Mouse (Mus musculus) ovary, postnatal 10 days (tissue): ENCODE results near the gene Fbxl15.

ENCODE experiments used
- DNase-seq: peaks from one replicate; pipeline ENCODE4 v3.0.0; 2022; ENCODE audit warnings: low spot score

The Fbxl15 gene

DNA sequence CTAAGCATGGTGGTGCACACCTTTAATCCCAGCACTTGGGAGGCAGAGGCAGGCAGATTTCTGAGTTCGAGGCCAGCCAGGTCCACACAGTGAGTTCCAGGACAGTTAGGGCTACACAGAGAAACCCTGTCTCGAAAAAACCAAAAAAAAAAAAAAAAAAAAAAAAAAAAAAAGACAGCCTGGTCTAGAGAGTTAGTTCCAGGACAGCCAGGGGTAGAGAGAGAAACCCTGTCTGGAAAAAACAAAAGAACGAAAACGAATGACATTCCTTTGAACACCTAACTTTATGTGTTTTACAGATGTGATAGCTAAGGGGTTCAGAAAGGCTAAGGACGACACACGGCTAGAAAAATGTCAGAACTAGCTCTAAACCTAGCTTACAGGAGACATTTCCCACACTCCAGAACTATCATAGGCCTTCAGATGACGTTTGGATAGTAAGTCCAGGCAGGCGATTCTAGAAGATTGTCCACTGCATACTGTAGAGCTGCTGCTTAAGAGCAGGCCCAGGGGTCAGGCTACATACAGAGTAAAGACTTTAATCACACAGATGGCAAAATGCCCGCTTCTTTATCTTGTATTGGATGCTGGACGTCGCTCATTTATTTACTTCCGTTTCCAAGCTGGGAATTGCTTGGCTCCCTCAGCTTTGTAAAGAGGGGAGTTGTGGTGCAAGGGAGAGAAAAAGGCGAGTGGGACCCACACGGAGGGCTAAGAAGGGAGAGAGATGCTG, 20.1 kb downstream of the Fbxl15 start:
- DNase-seq: no peak

DNA sequence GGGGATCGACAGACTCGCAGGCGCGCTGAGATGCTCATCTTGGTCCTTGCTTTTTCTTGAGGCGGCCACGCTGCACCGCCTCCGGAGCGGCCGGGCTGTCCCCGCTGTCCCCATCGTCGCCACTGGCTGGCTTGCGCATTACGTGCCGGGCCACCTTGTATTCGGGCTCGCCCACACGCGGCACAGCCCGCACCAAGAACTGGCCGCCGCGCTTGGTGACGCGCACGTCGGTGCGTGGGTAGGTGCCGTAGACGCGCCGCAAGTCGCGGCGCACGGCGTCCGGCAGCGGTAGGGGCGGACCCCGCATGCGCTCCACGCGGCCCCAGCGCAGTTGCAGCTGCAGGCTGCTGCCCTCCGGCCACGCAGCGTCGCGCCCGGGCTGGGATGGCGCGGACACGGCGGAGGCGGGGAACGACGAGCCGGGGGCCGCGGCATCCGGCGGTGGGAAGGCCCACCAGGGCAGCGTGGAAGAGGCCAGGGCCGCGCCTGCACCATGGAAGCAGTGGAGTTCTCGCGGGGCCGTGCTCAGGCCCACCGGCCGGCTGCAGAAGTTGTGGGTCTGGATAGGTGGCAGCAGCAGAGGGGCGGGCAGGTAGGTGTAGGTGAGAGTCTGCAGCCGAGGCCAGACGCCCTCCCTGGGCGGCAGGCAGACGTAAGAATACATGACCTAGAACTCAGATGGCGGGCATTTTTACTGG, 20.9 kb downstream of the Fbxl15 start:
- DNase-seq: peak; percentile 56

DNA sequence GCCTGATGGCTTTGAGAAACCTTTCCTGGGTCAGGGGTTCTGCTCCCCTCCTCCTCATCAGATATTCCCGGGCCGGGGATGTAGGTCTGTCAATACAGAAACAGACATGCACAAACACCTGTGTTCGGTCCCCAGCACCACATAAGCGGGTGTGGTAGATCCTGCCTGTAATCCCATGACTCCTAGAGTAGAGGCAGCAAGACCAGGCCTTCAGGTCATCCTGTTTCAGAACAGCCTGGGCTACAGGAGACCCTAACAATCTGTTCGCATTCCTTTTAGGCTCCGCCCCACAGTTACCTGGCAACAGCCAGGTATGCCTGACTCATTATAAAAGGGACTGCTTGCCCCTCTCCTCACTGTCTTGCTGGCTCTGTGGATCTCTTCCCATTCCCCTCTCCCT, 21.6 kb downstream of the Fbxl15 start:
- DNase-seq: no peak

DNA sequence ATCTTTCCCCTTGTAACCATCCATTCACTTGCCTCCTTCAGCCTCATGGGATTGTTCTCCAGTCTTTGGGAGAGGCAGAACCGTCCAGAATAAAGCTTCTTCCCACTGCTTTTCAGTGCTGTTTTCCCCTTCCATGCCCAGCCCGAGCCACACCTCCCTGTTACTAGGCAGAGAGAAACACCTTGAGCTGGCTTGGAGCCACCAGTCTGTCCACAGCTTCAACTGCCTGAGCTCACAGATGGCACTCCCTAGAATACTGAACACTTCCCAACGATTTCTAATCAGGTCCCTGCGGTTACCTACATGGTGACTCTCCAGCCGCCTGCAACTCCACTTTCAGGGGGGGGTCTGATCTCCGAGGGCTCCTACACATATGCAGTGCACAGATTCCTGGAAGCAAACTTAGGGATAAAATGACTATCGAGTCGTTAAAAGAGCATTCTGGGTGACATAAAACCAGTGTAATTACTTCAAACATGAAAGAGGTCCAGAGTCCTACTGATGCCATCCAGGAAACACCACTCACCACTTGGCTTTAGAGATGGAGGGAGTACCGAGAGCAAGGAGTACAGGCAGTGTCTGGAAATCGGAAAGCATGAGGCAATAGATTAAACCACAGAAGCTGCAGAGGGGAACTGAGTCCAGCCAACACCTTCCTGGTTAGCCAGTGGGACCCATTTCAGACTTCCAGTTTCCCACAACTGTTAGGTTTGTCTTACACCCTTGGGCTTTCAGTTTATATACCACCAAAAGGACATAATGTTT, 22.4 kb downstream of the Fbxl15 start, which contains the start of gene 2310034G01Rik:
Gene 2310034G01Rik, minus strand, starts transcription at position 135 of the 765 bp plus-strand sequence.
- no peak for DNase-seq

DNA sequence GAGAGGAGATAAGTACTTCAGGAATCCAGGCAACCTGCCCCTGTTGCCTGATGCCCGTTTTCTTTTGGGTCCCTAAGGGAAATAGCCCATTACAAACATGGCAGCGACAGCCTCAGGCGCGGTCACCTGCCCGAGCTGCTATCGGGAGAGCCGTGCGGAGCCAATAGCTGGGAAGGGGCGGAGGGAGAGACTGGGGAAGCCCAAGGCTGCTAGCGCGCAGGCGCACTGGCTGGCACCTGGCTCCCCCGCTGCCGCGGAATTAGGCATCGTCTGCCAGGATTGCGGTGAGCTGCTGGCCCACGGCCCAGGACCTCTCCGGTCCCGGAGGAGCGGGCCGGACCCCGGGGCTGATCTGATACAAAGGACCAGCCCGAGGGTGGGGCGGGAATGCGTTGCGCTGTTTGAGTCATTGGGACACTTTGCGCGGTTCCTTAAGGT, 28.7 kb downstream of the Fbxl15 start:
- peak; percentile 61 for DNase-seq

DNA sequence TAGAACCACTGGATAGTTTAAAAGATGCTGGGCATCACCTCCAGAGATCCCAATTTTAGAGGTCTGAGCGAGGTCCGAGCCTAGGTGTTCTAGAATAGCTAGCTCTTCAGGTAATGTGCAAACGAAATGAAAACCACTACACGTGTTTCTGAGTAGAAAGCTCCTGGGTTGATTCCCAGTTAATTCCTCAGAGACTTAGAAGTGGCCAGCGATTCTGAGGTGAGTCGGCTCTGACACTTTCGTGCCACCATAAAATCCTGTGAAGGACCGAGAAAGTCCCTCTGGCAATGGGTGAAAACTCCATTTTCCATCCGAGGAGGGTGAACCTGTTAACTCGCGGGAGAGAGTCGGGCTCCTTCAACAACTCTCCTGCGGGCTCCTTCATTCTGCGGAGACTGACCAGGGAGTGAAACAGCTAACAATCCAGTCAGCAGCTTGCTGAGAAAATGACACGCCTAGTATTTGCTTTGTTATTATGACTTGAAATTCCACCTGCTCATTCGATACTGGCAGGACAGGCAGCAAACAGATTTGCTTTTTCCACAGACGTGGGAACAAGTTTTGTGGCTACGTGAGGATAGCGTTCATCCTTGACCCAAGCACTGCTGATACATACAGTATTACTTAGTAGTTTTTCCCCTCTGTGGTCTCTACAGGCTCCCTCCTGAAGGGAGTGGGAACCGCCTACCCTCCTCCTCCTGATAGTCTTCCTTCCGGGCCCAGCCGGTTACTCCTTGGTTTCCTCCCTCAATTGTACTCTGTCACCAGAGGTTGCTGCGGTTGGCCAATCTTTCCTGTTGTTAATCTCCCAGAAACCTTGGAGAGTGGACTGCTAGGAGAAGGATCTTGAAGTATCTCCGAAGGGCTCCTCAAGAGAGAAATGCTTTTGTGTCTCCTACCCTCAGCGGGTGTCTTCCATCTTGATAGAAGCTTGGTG, 29.6 kb downstream of the Fbxl15 start:
- no peak for DNase-seq

DNA sequence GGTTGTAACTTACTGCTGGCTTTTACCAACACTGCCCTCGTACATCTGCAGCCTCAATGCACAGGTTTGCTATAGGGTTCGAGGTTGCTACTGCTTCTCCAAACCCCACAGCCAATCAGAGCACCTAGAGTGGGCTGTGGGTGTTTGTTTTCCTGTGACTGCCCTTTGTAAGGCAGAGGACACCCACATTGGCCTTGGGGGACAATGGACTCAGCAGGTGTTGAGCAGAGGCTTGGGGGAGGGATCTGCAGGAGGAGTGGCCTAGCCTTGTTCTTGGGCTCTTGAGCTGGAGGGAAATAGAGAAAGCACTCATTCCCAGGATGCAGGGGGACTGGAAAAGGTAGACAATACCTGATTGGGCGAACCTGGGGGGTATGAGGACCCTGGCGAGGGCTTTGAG, 30.4 kb downstream of the Fbxl15 start:
- DNase-seq: no peak

DNA sequence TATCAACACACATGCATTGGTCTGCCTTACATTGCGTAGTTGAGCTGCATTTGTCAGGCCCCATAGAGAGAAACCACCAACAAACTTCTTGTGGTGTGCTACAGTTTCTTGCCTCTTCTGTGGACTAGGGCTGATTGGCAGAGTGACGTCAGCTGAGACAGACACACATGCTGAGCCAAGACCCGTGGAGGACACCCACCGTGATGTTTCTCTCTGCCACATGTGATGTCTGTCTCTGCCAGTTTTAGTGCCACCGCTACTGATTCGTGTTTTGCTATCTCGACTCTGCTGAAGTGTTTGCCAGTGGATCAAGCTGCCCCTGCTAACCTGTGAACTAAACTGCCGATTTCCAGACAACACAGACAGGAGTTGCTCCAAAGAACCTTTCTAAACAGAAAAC, 34.1 kb downstream of the Fbxl15 start:
- DNase-seq: no peak

DNA sequence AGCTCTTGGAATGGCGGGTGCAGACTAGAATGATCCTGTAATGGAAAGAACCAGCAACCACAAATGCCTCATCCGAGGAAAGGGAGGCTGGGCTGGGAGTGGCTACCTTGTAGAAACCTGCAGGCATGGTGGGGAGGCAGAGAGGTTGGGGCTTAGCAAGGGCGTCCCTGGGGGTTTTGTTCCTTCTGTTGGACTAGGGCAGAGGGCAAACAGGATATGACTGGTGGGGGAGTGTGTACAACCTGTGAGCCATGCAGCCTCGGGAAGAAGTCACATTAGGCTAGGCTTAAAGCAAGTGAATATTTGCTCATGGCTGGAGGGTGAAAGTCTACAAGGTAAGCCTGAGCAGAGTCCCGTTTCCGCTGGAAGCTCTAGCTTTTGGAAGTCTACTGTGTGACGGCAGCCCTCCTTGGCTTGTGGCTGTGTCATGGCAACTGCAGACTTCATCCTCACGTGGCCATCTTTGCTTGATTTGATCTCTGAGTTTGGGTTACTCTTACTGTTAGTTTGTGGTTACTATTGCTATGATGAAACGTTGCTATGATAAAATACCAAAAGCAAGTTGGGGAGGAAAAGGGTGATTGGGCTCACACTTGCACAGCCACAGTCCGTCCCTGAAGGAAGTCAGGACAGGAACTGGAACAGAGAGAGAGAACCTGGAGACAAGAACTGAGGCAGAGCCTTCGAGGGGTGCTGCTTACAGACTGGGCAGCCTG, 35.5 kb downstream of the Fbxl15 start:
- no peak for DNase-seq

DNA sequence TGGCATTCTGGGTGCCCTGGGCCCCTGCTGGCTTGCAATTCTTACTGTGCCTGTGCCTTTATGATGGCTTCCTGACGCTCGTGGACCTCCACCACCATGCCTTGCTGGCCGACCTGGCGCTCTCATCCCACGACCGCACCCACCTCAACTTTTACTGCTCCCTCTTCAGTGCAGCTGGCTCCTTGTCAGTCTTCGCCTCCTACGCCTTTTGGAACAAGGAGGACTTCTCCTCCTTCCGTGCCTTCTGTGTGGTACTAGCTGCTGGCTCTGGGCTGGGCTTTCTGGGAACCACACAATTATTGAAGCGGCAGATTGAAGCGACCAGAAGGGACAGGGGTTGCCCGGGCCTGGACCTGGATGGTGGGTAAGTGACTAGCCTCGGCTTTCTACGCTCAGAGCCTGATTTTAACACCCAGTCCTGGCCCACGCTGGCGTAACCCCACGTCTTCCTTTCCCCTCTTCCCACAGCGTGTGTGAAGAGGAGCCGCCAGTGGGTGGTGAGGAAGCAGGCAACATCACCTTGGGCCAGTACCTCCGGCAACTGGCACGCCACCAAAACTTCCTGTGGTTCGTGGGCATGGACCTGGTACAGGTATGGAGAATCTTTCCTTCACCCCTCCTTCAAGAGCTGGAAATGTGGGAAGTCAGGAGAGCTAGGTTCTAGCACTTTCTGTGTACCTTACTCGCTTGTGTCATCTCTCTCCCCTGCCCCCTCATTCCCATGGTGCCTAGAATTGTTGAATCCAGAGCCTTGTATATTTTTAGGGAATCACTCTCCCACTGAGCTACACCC, 40.0 kb downstream of the Fbxl15 start:
- no peak for DNase-seq

DNA sequence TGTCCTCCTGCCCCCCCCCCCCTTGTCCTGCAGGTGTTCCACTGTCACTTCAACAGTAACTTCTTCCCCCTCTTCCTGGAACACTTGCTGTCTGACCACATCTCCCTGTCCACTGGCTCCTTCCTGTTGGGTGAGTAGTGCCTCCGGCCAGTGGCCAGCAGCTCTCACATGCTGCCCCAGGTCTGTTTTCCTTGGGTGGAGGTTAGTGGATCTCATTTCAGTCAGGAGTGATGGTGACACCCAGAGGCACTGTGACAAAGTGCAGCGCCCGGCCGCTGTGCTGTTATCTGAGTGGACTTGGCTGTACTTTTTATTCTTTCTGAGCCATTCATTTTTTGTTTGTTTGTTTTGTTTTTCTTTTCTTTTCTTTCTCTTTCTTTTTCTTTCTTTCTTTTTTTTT, 41.2 kb downstream of the Fbxl15 start:
- DNase-seq: no peak

DNA sequence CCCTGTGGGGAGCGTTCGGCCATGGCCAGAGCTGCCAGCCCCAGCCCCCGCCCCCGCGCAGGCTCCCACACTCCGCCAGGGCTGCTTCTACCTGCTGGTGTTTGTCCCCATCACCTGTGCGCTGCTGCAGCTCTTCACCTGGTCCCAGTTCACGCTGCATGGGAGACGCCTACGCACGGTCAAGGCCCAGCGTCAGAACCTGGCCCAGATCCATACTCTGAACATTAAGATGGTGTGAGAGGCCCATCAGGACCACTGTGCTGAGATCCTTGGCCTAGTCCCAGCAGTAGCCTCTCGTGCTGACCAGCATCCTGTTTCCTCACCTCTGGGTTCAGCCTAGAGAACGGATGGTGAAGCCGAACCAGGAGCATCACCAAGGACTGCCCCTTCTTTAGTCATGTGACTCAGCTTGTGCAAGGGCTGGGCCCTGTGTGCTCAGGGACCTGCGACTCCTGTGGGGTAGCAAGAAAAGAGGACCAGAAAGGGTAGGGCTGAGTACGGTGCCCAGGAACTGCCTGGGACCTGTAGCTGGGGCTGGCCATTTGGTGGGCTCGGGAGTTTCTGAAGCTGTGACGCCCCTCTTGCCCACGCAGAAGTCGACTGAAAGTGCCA, 46.6 kb downstream of the Fbxl15 start:
- no peak for DNase-seq

DNA sequence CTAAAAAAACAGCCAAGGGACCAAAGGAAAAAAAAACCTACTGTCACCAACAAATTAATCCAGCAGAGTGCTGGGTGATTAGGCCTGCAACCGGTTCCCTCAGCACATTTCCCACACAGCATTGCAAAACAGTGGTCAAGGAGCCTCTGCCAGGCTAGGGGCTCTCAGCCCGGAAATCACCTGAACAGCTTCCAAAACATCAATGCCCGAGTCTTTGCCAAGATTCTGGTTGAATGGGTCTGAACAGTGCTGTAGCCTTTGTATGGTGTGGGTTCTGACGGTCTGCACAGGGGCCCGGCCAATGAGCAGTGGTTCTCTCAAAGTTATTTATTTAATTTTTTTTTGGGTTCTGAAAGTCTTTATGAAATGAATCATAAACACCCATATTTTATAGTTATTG, 47.5 kb downstream of the Fbxl15 start:
- no peak for DNase-seq

DNA sequence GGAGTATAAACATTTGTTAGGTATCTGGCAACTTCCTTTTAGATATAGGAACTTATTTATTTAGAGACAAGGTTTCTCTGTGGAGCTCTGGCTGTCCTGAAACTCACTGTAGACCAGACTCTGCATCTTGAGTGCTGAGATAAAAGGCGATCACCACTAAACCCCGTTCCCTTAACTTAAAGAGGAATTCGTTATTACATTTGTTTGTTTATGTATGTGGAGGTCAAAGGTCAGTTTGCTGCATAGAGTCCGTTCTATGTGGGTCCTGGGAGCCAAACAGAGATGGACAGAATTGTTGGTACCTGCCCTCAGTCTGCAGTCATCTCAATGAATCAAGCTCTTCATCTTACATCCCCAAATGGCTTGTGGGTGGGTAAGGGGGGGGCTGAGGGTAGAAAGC, 47.9 kb downstream of the Fbxl15 start:
- DNase-seq: no peak
